Mouse (Mus musculus) retina, embryonic 14.5 days (tissue): ENCODE measurements at regions not wholly inside any gene's neighbourhood (a gene's known extent, or its start where the extent isn't known, plus 50 kb on each side); places are given as distances from the start of the nearest gene placed in this dataset.

Source experiments
- DNase-seq: peaks from one replicate; pipeline ENCODE4 v3.0.0-alpha.2; 2015; ENCODE audit warnings: low spot score

GRCm38 (mm10) chr1:76009601-76010000 is 463.5 kb downstream of the Slc4a3 start:
- peak; percentile 23 for DNase-seq

- DNase-seq = no peak
Measured at GRCm38 (mm10) chr1:76010212-76010800, 464.2 kb downstream of the Slc4a3 start.

- no peak for DNase-seq
Measured at GRCm38 (mm10) chr1:76018588-76018987, 472.5 kb downstream of the Slc4a3 start.

GRCm38 (mm10) chr1:76019071-76019470 is 473.0 kb downstream of the Slc4a3 start:
- DNase-seq = no peak

- DNase-seq = no peak
Measured at GRCm38 (mm10) chr1:76024650-76025049, 478.6 kb downstream of the Slc4a3 start.

GRCm38 (mm10) chr1:76025389-76025788 is 479.3 kb downstream of the Slc4a3 start:
- DNase-seq = no peak

- no peak for DNase-seq
Measured at GRCm38 (mm10) chr1:76029059-76029458, 483.0 kb downstream of the Slc4a3 start.

- no peak for DNase-seq
Measured at GRCm38 (mm10) chr1:76031171-76031922, 485.3 kb downstream of the Slc4a3 start.

- no peak for DNase-seq
Measured at GRCm38 (mm10) chr1:76031923-76032285, 485.8 kb downstream of the Slc4a3 start.

- DNase-seq = no peak
Measured at GRCm38 (mm10) chr1:76032626-76033025, 486.6 kb downstream of the Slc4a3 start.

GRCm38 (mm10) chr1:76036316-76036715 is 490.2 kb downstream of the Slc4a3 start:
- DNase-seq = no peak

GRCm38 (mm10) chr1:76039029-76039655 is 493.1 kb downstream of the Slc4a3 start:
- peak; percentile 56 for DNase-seq

- no peak for DNase-seq
Measured at GRCm38 (mm10) chr1:76039661-76040060, 493.6 kb downstream of the Slc4a3 start.

- no peak for DNase-seq
Measured at GRCm38 (mm10) chr1:76050264-76050663, 504.2 kb downstream of the Slc4a3 start.

- peak; percentile 35 for DNase-seq
Measured at GRCm38 (mm10) chr1:76053378-76054171, 507.5 kb downstream of the Slc4a3 start.

- no peak for DNase-seq
Measured at GRCm38 (mm10) chr1:76065783-76066182, 519.7 kb downstream of the Slc4a3 start.

- no peak for DNase-seq
Measured at GRCm38 (mm10) chr1:76070831-76071321, 524.8 kb downstream of the Slc4a3 start.

GRCm38 (mm10) chr1:76075213-76075612 is 529.1 kb downstream of the Slc4a3 start:
- DNase-seq = peak; percentile 52

- peak; percentile 79 for DNase-seq
Measured at GRCm38 (mm10) chr1:76075685-76076455, 529.8 kb downstream of the Slc4a3 start.

- no peak for DNase-seq
Measured at GRCm38 (mm10) chr1:76080241-76080640, 534.2 kb downstream of the Slc4a3 start.

GRCm38 (mm10) chr1:76081700-76082099 is 535.6 kb downstream of the Slc4a3 start:
- no peak for DNase-seq
